Mouse (Mus musculus) MEL (cell line): ENCODE results near the gene Pttg1. TPM values are rescaled to one million over a fixed set of nuclear protein-coding genes. Genes with fewer than 3 reads are reported as not detected.

ENCODE experiments used
- DNase-seq: peaks from one replicate; pipeline ENCODE4 v3.0.0; 2011; ENCODE audit warnings: low read depth, low spot score
- H3K27ac ChIP-seq: 2 replicates; pipeline ENCODE4 v1.5.1; 2012; ENCODE audit warnings: low read depth, mild to moderate bottlenecking, control low read depth, low read length, moderate library complexity; ENCODE audit not compliant: control insufficient read depth
- H3K27me3 ChIP-seq, 2 experiments: fragments of 150-350 bp in 1 of 2; sonication (generic) in 1 of 2; 2 replicates each; pipeline ENCODE4 v1.6.1; 2012; ENCODE audit warnings: low read length in 2 of 2, mild to moderate bottlenecking in 2 of 2, improper control_type of control experiment in 1 of 2, moderate library complexity in 1 of 2; ENCODE audit not compliant: insufficient read depth in 2 of 2, control insufficient read depth in 1 of 2
- H3K36me3 ChIP-seq, 2 experiments: 2 replicates each; pipeline ENCODE4 v1.6.1; 2012 to 2014; ENCODE audit warnings: low read length in 2 of 2, improper control_type of control experiment in 1 of 2, inconsistent platforms in 1 of 2, mild to moderate bottlenecking in 1 of 2; ENCODE audit not compliant: insufficient read depth in 2 of 2, control insufficient read depth in 1 of 2
- H3K4me1 ChIP-seq, 2 experiments: fragments of 150-350 bp in 1 of 2; sonication (generic) in 1 of 2; 2 replicates each; pipeline ENCODE4 v1.6.1; 2012; ENCODE audit warnings: low read length in 2 of 2, improper control_type of control experiment in 1 of 2, mild to moderate bottlenecking in 1 of 2; ENCODE audit not compliant: insufficient read depth in 2 of 2, control insufficient read depth in 1 of 2
- H3K4me3 ChIP-seq, 2 experiments: fragments of 150-350 bp in 1 of 2; sonication (generic) in 1 of 2; 2 replicates each; pipeline ENCODE4 v1.5.1; 2012; ENCODE audit warnings: low read depth in 2 of 2, low read length in 2 of 2, mild to moderate bottlenecking in 2 of 2, moderate library complexity in 2 of 2, control low read depth in 1 of 2, improper control_type of control experiment in 1 of 2; ENCODE audit not compliant: control insufficient read depth in 1 of 2, insufficient read depth in 1 of 2
- H3K79me2 ChIP-seq: 2 replicates; pipeline ENCODE4 v1.6.1; 2012; ENCODE audit warnings: mild to moderate bottlenecking, low read length, moderate library complexity; ENCODE audit not compliant: control insufficient read depth, poor library complexity, insufficient read depth
- H3K9ac ChIP-seq: 2 replicates; pipeline ENCODE4 v1.6.1; 2012; ENCODE audit warnings: low read depth, mild to moderate bottlenecking, control low read depth, low read length, moderate library complexity; ENCODE audit not compliant: control insufficient read depth, poor library complexity, severe bottlenecking
- H3K9me3 ChIP-seq: fragments of 150-350 bp; sonication (generic); replicated peaks from 2 replicates; pipeline ENCODE4 v1.6.1; 2012; ENCODE audit warnings: mild to moderate bottlenecking, low read length, improper control_type of control experiment, moderate library complexity; ENCODE audit not compliant: insufficient read depth
- CHD1 ChIP-seq: IDR thresholded peaks from 2 replicates; pipeline ENCODE4 v1.6.1; 2012; ENCODE audit warnings: low read depth, mild to moderate bottlenecking, inconsistent platforms, low read length, improper control_type of control experiment
- CHD2 ChIP-seq: IDR thresholded peaks from 2 replicates; pipeline ENCODE4 v1.6.1; 2011; ENCODE audit warnings: low read length, improper control_type of control experiment
- CTCF ChIP-seq, 3 experiments: IDR thresholded peaks in 2 of 3; conservative IDR thresholded peaks in 1 of 3; 2 replicates each; pipeline ENCODE4 v1.5.1; 2011 to 2012; ENCODE audit warnings: low read length in 3 of 3, low read depth in 2 of 3, mild to moderate bottlenecking in 2 of 3, improper control_type of control experiment in 1 of 3, inconsistent platforms in 1 of 3, mixed read lengths in 1 of 3, moderate library complexity in 1 of 3; ENCODE audit not compliant: control insufficient read depth in 1 of 3, insufficient read depth in 1 of 3, poor library complexity in 1 of 3, severe bottlenecking in 1 of 3
- ELF1 ChIP-seq: IDR thresholded peaks from 2 replicates; pipeline ENCODE4 v1.6.1; 2014; ENCODE audit warnings: low read depth, mild to moderate bottlenecking, inconsistent platforms, low read length, improper control_type of control experiment, moderate library complexity
- EP300 ChIP-seq, 2 experiments: IDR thresholded peaks; 2 replicates each; pipeline ENCODE4 v1.6.1; 2011; ENCODE audit warnings: improper control_type of control experiment in 2 of 2, low read length in 2 of 2, low read depth in 1 of 2, mild to moderate bottlenecking in 1 of 2
- ETS1 ChIP-seq: IDR thresholded peaks from 2 replicates; pipeline ENCODE4 v1.6.1; 2012; ENCODE audit warnings: low read depth, mild to moderate bottlenecking, inconsistent platforms, low read length, improper control_type of control experiment, moderate library complexity
- GATA1 ChIP-seq: IDR thresholded peaks from 2 replicates; pipeline ENCODE4 v1.6.1; 2011; ENCODE audit warnings: low read depth, low read length, improper control_type of control experiment
- HCFC1 ChIP-seq: IDR thresholded peaks from 2 replicates; pipeline ENCODE4 v1.6.1; 2012; ENCODE audit warnings: low read depth, mild to moderate bottlenecking, inconsistent platforms, low read length, improper control_type of control experiment, moderate library complexity
- JUND ChIP-seq: IDR thresholded peaks from 2 replicates; pipeline ENCODE4 v1.6.1; 2011; ENCODE audit warnings: low read depth, mild to moderate bottlenecking, improper control_type of control experiment, low read length
- MAFK ChIP-seq: IDR thresholded peaks from 2 replicates; pipeline ENCODE4 v1.6.1; 2011; ENCODE audit warnings: low read depth, mild to moderate bottlenecking, low read length, improper control_type of control experiment, borderline replicate concordance
- MAX ChIP-seq: IDR thresholded peaks from 2 replicates; pipeline ENCODE4 v1.6.1; 2011; ENCODE audit warnings: low read length, improper control_type of control experiment
- MXI1 ChIP-seq: IDR thresholded peaks from 2 replicates; pipeline ENCODE4 v1.6.1; 2011; ENCODE audit warnings: mild to moderate bottlenecking, low read depth, low read length, improper control_type of control experiment
- NELFE ChIP-seq: IDR thresholded peaks from 2 replicates; pipeline ENCODE4 v1.6.1; 2011; ENCODE audit warnings: low read depth, low read length, improper control_type of control experiment
- NRF1 ChIP-seq: IDR thresholded peaks from 2 replicates; pipeline ENCODE4 v1.6.1; 2014; ENCODE audit warnings: low read depth, mild to moderate bottlenecking, inconsistent platforms, low read length, improper control_type of control experiment, moderate library complexity; ENCODE audit not compliant: poor library complexity, insufficient read depth, severe bottlenecking
- POLR2AphosphoS2 ChIP-seq: IDR thresholded peaks from 2 replicates; pipeline ENCODE4 v1.6.1; 2011; ENCODE audit warnings: low read length, improper control_type of control experiment
- POLR2AphosphoS5 ChIP-seq: IDR thresholded peaks from 2 replicates; pipeline ENCODE4 v1.6.1; 2012; ENCODE audit warnings: low read depth, borderline replicate concordance, mild to moderate bottlenecking, inconsistent platforms, low read length, moderate library complexity, mixed read lengths
- RAD21 ChIP-seq: IDR thresholded peaks from 2 replicates; pipeline ENCODE4 v1.6.1; 2011; ENCODE audit warnings: mild to moderate bottlenecking, low read depth, low read length, improper control_type of control experiment
- RCOR1 ChIP-seq: IDR thresholded peaks from 2 replicates; pipeline ENCODE4 v1.6.1; 2012; ENCODE audit warnings: low read depth, mild to moderate bottlenecking, inconsistent platforms, low read length, improper control_type of control experiment
- TCF12 ChIP-seq: IDR thresholded peaks from 2 replicates; pipeline ENCODE4 v1.6.1; 2014; ENCODE audit warnings: low read depth, mild to moderate bottlenecking, inconsistent platforms, low read length, improper control_type of control experiment, moderate library complexity
- UBTF ChIP-seq: IDR thresholded peaks from 2 replicates; pipeline ENCODE4 v1.6.1; 2012; ENCODE audit warnings: low read depth, mild to moderate bottlenecking, inconsistent platforms, low read length, improper control_type of control experiment, moderate library complexity, borderline replicate concordance; ENCODE audit not compliant: insufficient read depth
- USF1 ChIP-seq: IDR thresholded peaks from 2 replicates; pipeline ENCODE4 v1.6.1; 2014; ENCODE audit warnings: low read depth, mild to moderate bottlenecking, inconsistent platforms, low read length, improper control_type of control experiment, moderate library complexity
- ZKSCAN1 ChIP-seq: IDR thresholded peaks from 2 replicates; pipeline ENCODE4 v1.6.1; 2012; ENCODE audit warnings: low read depth, mild to moderate bottlenecking, inconsistent platforms, low read length, improper control_type of control experiment, moderate library complexity
- ZMIZ1 ChIP-seq: IDR thresholded peaks from 2 replicates; pipeline ENCODE4 v1.6.1; 2012; ENCODE audit warnings: low read depth, mild to moderate bottlenecking, inconsistent platforms, low read length, improper control_type of control experiment, moderate library complexity
- ZNF384 ChIP-seq: IDR thresholded peaks from 2 replicates; pipeline ENCODE4 v1.6.1; 2012; ENCODE audit warnings: low read depth, mild to moderate bottlenecking, inconsistent platforms, low read length, improper control_type of control experiment
- polyA plus RNA-seq, 2 experiments: library from polyadenylated mRNA; stranded (reverse) in 1 of 2; unstranded in 1 of 2; fragments of >175 nt in 1 of 2; fragments of >200 nt in 1 of 2; gene quantifications; 2 replicates each; pipeline versions ENCODE4 v1.2.1 to v1.2.4; 2012; ENCODE audit warnings: low replicate concordance in 2 of 2, low read depth in 1 of 2; ENCODE audit not compliant: insufficient read length in 2 of 2, insufficient read depth in 1 of 2, missing spikeins in 1 of 2
- total RNA-seq: library from RNA; depleted of rRNA; stranded (reverse); fragments of 300-350 nt; gene quantifications from 2 replicates; pipeline ENCODE4 v1.2.3, GENCODE M21; 2012

Gene Pttg1
- total and polyA plus RNA-seq, 3 experiments = 73.6 to 140 TPM; not detected in 1

- Histone ChIP-seq H3K79me2 (no peaks in the 10 kb centered on the region), H3K4me1 (peaks cover 0 to 14% of the 10 kb centered on the region in 2 experiments; a peak in 2 of 4 replicates), H3K4me3 (no peak overlapping the region), H3K9ac (no peak overlapping the region), H3K36me3 (peaks cover 0 to 3% of the 10 kb centered on the region in 2 experiments; a peak in 1 of 4 replicates)
- no peak for DNase-seq
- TF ChIP-seq JUND (no peak), POLR2AphosphoS2 (no peak), ZKSCAN1 (no peak), CTCF (IDR thresholded peaks at IDR 0.05 in 2 of 3, conservative IDR thresholded peaks at IDR 0.05 in 1 of 3; ENCODE audit: control insufficient read depth in 1 of 3, insufficient read depth in 1 of 3, low read depth in 2 of 3, low read length in 3 of 3, poor library complexity in 1 of 3, severe bottlenecking in 1 of 3) (no peak), ZNF384 (no peak), CHD1 (no peak), UBTF (no peak), NRF1 (no peak), POLR2AphosphoS5 (no peak), HCFC1 (no peak), ELF1 (no peak), NELFE (no peak), MAFK (no peak)
- TF ChIP-seq, all 39 proteins: peak for 0
- H3K9me3 ChIP-seq = no peaks in the 10 kb centered on the region
- H3K27ac ChIP-seq = no peak overlapping the region
- H3K27me3 ChIP-seq = peaks cover 7 to 10% of the 10 kb centered on the region in 2 experiments; a peak in 3 of 4 replicates
Measured at GRCm38 (mm10) chr11:43470118-43470517, 44.1 kb upstream of the Pttg1 start.

- no peak overlapping the region for H3K4me3 ChIP-seq
- no peaks in the 10 kb centered on the region for H3K36me3 ChIP-seq
- no peak for DNase-seq
- H3K27ac ChIP-seq = no peak overlapping the region
- H3K27me3 ChIP-seq = peaks cover 6 to 9% of the 10 kb centered on the region in 2 experiments; a peak in 3 of 4 replicates
- H3K9ac ChIP-seq = no peak overlapping the region
- no peaks in the 10 kb centered on the region for H3K4me1 ChIP-seq
- no peaks in the 10 kb centered on the region for H3K79me2 ChIP-seq
- H3K9me3 ChIP-seq = no peaks in the 10 kb centered on the region
- TF ChIP-seq CHD1 (no peak), ETS1 (no peak), CTCF (IDR thresholded peaks at IDR 0.05 in 2 of 3, conservative IDR thresholded peaks at IDR 0.05 in 1 of 3; ENCODE audit: control insufficient read depth in 1 of 3, insufficient read depth in 1 of 3, low read depth in 2 of 3, low read length in 3 of 3, poor library complexity in 1 of 3, severe bottlenecking in 1 of 3) (no peak), USF1 (no peak), MAX (no peak), MXI1 (no peak), RAD21 (no peak), CHD2 (no peak), GATA1 (no peak), POLR2AphosphoS2 (no peak), EP300 (IDR thresholded peaks at IDR 0.05; ENCODE audit: low read depth in 1 of 2, low read length in 2 of 2) (no peak), ZNF384 (no peak), TCF12 (no peak), ZMIZ1 (no peak), RCOR1 (no peak)
- TF ChIP-seq, all 39 proteins: peak for 0
Measured at GRCm38 (mm10) chr11:43463204-43463603, 37.2 kb upstream of the Pttg1 start.
